Mouse (Mus musculus) thymus, adult 2 months (tissue): ENCODE measurements around the gene Cd160. TPM values are rescaled to one million over a fixed set of nuclear protein-coding genes. Genes with fewer than 3 reads are reported as not detected.

Experiments
- DNase-seq: peaks from one replicate; pipeline ENCODE4 v3.0.0; 2021
- H3K27ac ChIP-seq: fragments of 200-500 bp; 2 replicates; pipeline ENCODE4 v1.5.1; 2012; ENCODE audit warnings: low read length, control low read depth; ENCODE audit not compliant: control insufficient read depth, insufficient read depth
- H3K27me3 ChIP-seq: fragments of 200-500 bp; 2 replicates; pipeline ENCODE4 v1.6.1; 2012; ENCODE audit warnings: mild to moderate bottlenecking, low read length, moderate library complexity, mixed read lengths; ENCODE audit not compliant: control insufficient read depth, insufficient read depth
- H3K36me3 ChIP-seq: fragments of 200-500 bp; 2 replicates; pipeline ENCODE4 v1.6.1; 2012; ENCODE audit warnings: mild to moderate bottlenecking, low read length, moderate library complexity; ENCODE audit not compliant: control insufficient read depth, insufficient read depth
- H3K4me1 ChIP-seq: fragments of 200-500 bp; replicated peaks from 2 replicates; pipeline ENCODE4 v1.6.1; 2012; ENCODE audit warnings: low read length; ENCODE audit not compliant: control insufficient read depth, insufficient read depth
- H3K4me3 ChIP-seq: fragments of 200-500 bp; 2 replicates; pipeline ENCODE4 v1.5.1; 2012; ENCODE audit warnings: mild to moderate bottlenecking, low read length, control low read depth, moderate library complexity; ENCODE audit not compliant: control insufficient read depth, insufficient read depth
- CTCF ChIP-seq: fragments of 200-500 bp; IDR thresholded peaks from 2 replicates; pipeline ENCODE4 v1.5.1; 2012; ENCODE audit warnings: mild to moderate bottlenecking, control low read depth, low read length, moderate library complexity, borderline replicate concordance; ENCODE audit not compliant: control insufficient read depth, poor library complexity, insufficient read depth; ENCODE audit errors: extremely low read depth
- POLR2A ChIP-seq: fragments of 200-500 bp; IDR thresholded peaks from 2 replicates; pipeline ENCODE4 v1.6.1; 2012; ENCODE audit warnings: mild to moderate bottlenecking, low read length, control low read depth, moderate library complexity; ENCODE audit not compliant: control insufficient read depth, poor library complexity, insufficient read depth; ENCODE audit errors: extremely low read depth
- WGBS: fragments of 180-500 bp; shearing (Covaris S2); methylation state at CpG from one replicate; pipeline ENCODE4 v1.1.7; 2018; 5-methylcytosine and 5-hydroxymethylcytosine counted together
- polyA plus RNA-seq: library from polyadenylated mRNA; depleted of rRNA; stranded (reverse); fragments of >200 nt; gene quantifications from 2 replicates; pipeline ENCODE4 v1.2.3, GENCODE M21; 2012

Gene Cd160
- polyA plus RNA-seq, 1 experiment, result 2.7 TPM

DNA sequence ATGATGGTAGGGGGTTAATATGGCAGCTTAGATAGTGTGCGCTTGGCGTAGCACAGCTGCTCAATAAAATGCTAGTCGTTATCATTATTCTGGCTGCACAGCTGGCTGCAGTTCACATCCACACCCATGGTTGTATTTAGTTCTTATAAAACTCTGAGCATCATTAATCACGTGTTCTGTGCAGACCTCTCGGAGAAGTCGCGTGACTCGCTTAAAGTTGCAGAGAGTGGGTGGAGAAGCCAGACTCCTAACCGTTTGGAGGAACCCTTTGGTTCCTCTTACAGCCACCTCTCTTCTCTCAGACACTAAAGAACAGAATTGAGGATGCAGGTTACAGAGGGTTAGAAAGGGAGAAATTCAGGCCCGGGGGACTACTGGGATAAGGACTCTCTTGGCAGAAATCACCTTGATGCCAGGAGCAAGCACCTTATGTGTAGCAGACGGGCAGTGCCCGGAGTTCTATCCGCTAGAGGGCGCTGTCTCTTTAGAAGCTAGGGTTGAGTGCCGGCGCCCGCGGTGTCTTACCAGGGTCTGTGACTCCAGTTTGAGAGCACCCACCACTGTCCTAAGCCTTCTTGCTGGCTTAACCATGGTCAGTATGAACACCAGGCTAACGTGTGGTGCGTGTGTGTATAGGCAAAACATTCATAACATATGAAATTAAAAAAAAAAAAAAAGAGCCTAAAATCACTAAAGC is 16.6 kb downstream of the Cd160 start:
- peak; percentile 91 for DNase-seq
- no peak overlapping the region for H3K27ac ChIP-seq

DNA sequence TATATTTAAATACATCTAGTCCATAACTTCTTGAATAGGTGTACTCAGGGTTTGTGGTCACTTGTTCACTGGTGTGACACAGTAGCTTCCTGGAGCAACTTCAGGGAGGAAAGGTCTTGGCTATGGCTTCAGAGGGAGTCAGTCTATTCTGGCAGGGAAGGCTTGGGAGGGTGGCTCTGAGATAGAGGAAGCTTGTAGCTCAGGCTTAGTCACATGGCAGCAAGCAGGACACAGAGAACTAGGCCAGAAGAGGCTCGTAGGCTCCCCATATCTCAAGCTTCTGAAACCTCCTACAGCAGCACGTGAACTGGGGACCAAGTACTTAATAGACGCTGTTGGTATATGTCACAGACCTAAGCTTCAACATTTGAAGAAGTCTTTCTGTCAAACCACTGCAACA is 17.9 kb downstream of the Cd160 start:
- TF ChIP-seq POLR2A (no peak), CTCF (no peak)
- no peak for DNase-seq
- Histone ChIP-seq H3K4me3 (no peak overlapping the region), H3K27me3 (no peaks in the 10 kb centered on the region), H3K36me3 (no peaks in the 10 kb centered on the region), H3K27ac (no peak overlapping the region), H3K4me1 (peaks cover 24% of the 10 kb centered on the region)
- 86% methylated on average over 3 of the region's 3 CpGs for WGBS

More for the DNA sequence above, 16.6 kb downstream of the Cd160 start:
- no peaks in the 10 kb centered on the region for H3K36me3 ChIP-seq
- TF ChIP-seq CTCF (peak; percentile 86), POLR2A (no peak)
- H3K4me3 ChIP-seq, result no peak overlapping the region
- no peaks in the 10 kb centered on the region for H3K27me3 ChIP-seq
- peaks cover 24% of the 10 kb centered on the region for H3K4me1 ChIP-seq
- WGBS, result 27% methylated on average over 20 of the region's 20 CpGs

DNA sequence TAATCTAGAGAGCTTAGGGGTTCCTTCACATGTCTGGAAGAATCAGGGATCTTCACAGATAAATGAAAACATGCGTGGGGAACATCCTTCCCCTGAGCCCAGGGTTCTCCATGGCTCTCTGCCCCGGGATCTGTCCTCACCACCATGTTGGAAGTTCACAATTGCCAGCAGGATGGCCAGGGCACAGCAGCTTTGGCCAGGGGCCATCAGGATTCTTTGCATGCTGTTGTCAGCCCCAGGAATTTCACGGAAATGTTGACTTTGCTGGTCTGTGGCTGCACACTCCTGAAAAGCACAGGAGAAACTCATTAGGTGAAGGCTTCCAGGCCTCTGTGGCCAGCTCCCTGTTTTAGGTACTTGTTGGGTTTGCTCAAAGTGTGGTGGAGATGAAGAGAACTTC is 20.5 kb downstream of the Cd160 start:
- DNase-seq, result no peak
- H3K36me3 ChIP-seq, result no peaks in the 10 kb centered on the region
- TF ChIP-seq POLR2A, result no peak
- TF ChIP-seq CTCF, result no peak
- whole genome bisulfite sequencing, result 94% methylated on average over 3 of the region's 3 CpGs
- H3K27ac ChIP-seq, result no peak overlapping the region
- peaks cover 6% of the 10 kb centered on the region for H3K4me1 ChIP-seq
- no peaks in the 10 kb centered on the region for H3K27me3 ChIP-seq
- no peak overlapping the region for H3K4me3 ChIP-seq

DNA sequence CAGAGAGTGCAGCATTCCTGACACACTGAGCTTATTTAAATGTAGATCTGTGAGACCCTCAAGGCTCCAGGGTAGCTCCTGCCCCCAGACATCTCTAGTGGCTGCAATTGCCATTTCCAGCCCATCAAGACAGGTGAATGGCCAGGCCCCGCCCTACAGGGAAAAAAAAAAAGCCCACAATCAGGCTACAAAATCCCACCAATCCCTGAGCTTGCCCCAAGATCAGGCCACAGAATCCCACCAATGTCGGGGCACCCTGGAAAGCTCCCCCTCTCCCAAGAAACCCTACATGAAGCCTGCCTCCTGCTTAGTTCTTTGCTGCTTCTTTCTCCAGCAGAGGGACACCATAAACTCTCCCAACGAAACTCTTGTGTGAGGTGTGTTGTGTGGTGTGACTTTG is 21.0 kb downstream of the Cd160 start:
- Histone ChIP-seq H3K4me1 (peaks cover under 1% of the 10 kb centered on the region), H3K4me3 (no peak overlapping the region), H3K27me3 (no peaks in the 10 kb centered on the region), H3K27ac (no peak overlapping the region), H3K36me3 (no peaks in the 10 kb centered on the region)
- 94% methylated on average over 3 of the region's 3 CpGs for WGBS
- no peak for DNase-seq
- no peak for TF ChIP-seq POLR2A
- TF ChIP-seq CTCF, result no peak

DNA sequence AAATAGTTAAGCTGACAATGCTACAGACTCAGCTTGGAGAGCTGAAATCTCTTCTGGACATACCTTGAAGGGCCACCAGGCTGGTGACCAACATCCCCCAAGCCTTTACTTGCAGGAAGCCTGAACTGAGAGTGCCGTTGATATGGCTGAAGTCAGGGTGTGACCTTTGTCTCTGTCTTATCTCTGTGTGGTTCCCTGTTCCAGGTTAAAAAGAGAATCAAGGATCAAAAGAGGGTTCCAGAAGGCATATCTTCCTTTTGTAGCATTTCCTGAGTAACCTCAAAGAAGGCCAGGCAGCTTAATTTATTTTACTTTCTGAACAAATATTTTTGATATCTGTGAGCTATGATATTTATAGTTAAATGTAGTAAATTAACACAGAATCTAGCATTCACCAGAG is 26.9 kb downstream of the Cd160 start:
- H3K27ac ChIP-seq, result no peak overlapping the region
- H3K4me3 ChIP-seq, result no peak overlapping the region
- WGBS, result 86% methylated on average over 1 of the region's 1 CpGs
- H3K4me1 ChIP-seq, result no peaks in the 10 kb centered on the region
- TF ChIP-seq CTCF (no peak), POLR2A (no peak)
- H3K36me3 ChIP-seq, result no peaks in the 10 kb centered on the region
- no peak for DNase-seq
- H3K27me3 ChIP-seq, result no peaks in the 10 kb centered on the region

DNA sequence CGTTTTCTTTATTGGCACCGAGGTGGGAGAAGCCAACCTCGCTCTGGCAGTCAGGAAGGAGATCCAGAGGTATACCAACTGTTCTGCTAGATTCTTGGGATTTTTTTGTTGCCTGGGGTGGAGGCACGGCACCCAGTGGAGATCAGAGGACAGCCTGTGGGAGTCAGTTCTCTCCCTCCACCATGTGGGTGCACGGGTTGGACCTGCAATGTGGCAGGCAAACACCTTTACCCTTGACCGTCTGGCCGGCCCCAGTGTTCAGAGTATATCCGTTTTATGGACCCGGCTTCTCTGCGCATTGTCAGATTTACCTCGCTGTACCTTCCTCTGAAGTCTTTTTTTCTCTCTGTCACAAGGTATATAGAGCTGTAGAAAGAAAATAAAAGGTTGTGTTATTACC is 28.9 kb downstream of the Cd160 start:
- Histone ChIP-seq H3K36me3 (no peaks in the 10 kb centered on the region), H3K4me3 (no peak overlapping the region), H3K27ac (no peak overlapping the region), H3K27me3 (no peaks in the 10 kb centered on the region), H3K4me1 (no peaks in the 10 kb centered on the region)
- no peak for TF ChIP-seq POLR2A
- 95% methylated on average over 11 of the region's 11 CpGs for WGBS
- no peak for DNase-seq

DNA sequence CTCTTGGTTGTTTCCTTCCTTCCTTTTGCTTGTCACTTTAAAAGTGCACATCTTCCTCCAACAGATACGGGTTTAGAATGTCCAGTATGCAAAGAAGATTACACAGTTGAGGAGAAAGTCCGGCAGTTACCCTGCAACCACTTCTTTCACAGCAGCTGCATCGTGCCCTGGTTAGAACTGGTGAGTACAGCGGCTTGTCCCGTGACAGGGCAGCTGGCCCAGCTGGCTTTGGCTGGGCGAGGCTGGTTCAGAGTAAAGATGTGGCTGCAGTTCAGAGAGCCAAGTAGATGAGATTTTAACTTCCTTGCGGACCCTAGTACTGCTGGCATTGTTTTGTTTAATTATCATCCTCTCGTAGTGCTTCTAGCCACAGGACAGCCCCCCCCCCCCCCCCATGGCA is 40.6 kb downstream of the Cd160 start:
- DNase-seq, result no peak
- H3K36me3 ChIP-seq, result peaks cover 34% of the 10 kb centered on the region
- no peak overlapping the region for H3K4me3 ChIP-seq
- H3K27ac ChIP-seq, result no peak overlapping the region
- no peaks in the 10 kb centered on the region for H3K4me1 ChIP-seq
- WGBS, result 88% methylated on average over 8 of the region's 8 CpGs
- no peaks in the 10 kb centered on the region for H3K27me3 ChIP-seq
- no peak for TF ChIP-seq CTCF
- TF ChIP-seq POLR2A, result no peak

DNA sequence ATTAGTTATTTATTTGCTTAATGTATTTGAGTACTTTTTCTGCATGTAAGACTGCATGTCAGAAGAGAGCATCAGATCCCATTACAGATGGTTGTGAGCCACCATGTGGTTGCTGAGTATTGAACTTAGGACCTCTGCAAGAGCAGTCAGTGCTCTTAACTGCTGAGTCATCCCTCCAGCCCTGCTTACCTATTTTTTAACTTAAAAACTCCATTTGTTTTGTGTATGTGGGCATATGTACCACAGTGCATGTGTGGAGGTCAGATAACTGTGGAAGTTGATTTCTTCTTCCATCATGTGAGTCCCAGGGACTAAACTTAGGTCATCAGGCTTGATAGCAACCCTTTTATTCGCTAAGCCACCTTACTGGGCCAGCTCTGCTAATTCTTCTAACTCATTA is 41.4 kb downstream of the Cd160 start:
- no peak overlapping the region for H3K4me3 ChIP-seq
- 97% methylated on average over 1 of the region's 1 CpGs for WGBS
- TF ChIP-seq POLR2A (no peak), CTCF (no peak)
- no peaks in the 10 kb centered on the region for H3K27me3 ChIP-seq
- H3K27ac ChIP-seq, result no peak overlapping the region
- no peaks in the 10 kb centered on the region for H3K4me1 ChIP-seq
- peaks cover 34% of the 10 kb centered on the region for H3K36me3 ChIP-seq
- DNase-seq, result no peak
